Mouse (Mus musculus): ENCODE data around the gene Sdhb.

Gene Sdhb

DNA sequence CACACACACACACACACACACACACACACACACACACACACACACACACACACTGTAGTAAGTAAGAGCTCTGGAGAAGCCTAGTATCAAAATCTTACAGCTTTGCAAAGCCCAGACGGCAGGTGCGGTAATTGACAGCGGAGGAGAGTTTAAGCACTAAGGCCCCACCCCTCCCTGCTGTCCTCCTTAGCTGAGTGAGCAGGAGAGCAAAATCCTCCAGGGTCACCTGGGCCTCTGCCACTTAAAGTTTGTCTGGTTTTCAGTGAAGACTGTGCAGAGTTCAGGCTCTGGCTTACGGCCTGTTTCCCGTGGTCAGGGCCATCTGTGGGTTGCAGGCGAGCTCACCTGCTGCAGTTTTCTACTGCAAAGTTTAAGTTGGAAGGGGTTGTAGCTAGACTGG lies 12.5 kb upstream of the Sdhb start:
- no peak for DNase-seq (ENCODE audit: low spot score in 2 of 2)

DNA sequence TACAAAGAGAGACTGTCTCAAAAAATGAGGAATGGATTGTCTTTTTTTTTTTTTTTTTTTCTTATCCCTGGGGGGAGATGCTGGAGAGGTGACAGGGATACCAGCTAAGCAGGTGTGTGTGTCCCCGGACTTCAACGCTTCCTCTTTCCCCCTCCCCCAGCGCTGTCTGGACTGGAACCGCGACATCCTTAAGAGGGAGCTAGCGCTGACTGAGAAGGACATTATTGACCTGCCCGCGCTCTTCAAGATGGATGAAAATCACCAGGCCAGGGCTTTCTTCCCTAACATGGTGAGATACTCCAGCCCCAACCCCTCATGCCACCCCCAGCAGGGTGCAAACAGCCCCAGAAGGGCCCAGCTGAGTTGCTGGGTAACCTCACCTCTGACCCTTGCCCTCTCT lies 12.0 kb upstream of the Sdhb start:
- no peak for DNase-seq (ENCODE audit: low spot score in 2 of 2)

DNA sequence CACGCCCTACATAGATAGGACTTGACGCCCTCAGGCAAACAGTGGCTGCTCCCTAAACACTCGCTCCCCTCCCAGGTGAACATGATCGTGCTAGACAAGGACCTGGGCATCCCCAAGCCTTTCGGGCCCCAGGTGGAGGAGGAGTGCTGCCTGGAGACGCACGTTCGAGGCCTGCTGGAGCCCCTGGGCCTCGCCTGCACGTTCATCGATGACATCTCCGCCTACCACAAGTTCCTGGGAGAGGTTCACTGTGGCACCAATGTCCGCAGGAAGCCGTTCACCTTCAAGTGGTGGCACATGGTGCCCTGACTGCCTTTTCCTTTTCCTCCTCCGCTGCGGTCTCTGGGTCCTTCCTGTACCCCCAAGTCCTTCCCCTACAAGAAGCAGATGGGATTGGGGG lies 11.4 kb upstream of the Sdhb start:
- no peak for DNase-seq (ENCODE audit: low spot score in 2 of 2)

DNA sequence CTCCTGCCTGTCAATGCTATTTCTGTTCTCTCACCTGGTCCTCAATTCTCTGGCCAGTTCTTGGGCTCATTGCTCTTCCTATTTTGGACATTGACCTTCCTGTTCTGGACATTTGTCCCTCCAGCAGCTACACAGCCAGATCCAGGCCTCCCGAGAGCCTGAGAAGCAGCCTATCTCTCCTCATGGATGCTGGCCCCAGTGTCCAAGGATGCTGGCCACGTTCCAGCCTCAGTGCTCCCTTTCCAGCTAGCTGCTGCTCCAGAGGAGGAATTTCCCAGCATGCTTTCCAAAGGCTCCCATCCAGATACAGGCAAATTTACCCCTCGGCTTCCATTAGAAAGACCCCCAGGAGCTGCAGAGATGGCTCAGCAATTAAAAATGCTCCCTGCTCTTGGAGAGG lies 10.4 kb upstream of the Sdhb start:
- DNase-seq (ENCODE audit: low spot score in 2 of 2): no peak

DNA sequence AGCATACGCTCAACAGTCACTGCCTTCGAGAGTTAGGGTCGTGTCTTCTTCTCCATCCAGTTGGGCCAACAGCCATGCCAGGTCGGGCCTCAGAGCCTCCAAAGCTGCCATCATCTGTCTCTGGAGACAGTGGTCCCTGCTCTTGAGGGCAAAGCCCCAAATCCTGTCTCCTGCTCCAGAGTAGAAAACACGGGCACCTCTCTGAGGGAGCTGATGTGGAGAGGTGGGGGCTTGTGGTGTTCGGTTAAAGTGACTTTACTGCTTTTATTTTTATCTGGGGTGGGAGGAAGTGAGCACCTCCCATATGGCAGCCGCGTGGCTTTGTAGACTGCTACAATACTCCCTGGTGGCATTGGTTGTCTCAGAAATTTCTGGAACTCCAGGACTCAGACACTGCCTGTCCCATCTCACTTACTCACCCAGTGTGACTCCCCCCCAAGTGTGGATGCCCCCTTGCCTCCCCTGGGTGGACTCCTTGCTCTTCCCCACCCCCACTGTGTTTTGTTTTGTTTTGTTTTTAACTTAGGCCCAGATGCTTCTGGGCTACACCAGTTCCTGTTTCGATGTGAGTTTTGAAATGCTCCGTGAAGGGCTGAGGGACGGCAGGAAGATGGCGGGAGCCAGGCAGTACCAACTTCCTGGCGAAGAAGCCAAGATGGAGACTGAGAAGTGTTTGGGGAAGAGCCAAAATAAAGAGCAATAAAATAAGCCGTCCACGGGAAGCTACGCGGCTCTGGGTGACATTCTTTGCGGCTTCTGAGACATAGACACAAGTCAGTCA lies 9.0 kb upstream of the Sdhb start:
- peak in 1 of 2 experiments; percentile 34 for DNase-seq (ENCODE audit: low spot score in 2 of 2)

DNA sequence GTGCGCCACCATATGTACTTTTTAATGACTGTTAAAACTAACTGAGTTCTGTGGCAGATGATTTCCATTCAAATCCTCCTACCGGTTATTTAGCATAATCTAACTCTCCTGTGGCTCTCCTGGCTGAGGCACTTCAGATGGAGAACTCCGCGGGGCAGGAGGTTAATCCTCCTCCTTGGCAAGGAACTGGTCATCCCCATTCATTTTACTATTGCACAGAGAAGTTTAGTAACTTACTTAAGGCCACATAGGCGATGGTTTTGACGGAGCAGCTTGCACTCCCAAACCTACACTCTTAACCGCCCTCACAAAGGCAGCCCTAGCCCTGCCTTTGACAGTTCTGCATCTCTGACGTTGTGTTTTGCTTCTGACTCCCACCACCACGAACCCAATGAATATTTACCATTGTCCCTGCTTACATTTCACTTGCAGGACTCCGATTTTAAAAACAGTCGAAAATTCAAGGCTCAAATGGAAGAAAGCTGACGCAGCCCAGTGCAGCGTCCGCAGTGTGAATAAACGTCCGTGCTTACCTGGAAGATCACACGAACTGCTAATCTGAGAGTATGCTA lies 3.8 kb upstream of the Sdhb start:
- no peak for DNase-seq (ENCODE audit: low spot score in 2 of 2)

DNA sequence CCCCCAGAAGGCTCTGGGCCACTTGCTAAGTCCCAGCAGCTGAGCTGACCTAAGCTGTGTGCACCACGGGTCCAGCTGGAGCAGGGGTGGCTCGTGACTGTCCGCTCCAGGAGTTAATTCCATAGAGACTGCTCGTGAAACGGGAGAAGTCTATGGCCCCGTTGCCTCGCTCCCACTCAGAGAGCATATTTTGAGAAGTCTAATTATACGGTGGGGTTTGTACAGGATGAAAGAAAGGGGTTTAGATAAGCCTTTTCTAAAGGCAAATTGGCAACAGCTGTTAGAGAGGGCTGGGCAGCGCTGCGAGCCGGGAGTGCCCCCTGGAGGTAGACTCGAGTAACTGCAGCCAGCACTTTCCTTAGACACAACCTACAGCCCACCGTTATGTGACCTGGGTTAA lies 3.3 kb upstream of the Sdhb start:
- DNase-seq (ENCODE audit: low spot score in 2 of 2): peak; percentile 76 to 93

DNA sequence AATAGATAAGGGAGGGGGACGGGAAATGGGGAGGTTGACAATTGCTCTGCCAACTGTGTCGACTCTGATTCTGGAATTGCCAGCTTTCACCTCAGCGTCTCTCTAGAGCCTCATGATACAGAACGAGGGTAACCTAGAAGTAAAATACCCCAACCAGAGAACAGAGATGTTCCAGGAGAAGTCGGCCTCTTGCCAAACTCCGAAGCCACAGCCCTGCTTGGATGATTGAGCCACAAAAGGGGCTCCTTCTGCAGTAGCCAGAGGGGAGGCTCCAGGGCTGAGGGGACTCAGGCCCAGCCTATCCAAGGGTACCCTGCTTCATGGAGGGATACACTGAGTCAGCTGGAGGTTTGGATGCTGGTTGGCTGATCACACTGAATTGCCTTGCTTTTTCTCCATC lies 2.7 kb upstream of the Sdhb start:
- DNase-seq (ENCODE audit: low spot score in 2 of 2): peak in 1 of 2 experiments; percentile 59

DNA sequence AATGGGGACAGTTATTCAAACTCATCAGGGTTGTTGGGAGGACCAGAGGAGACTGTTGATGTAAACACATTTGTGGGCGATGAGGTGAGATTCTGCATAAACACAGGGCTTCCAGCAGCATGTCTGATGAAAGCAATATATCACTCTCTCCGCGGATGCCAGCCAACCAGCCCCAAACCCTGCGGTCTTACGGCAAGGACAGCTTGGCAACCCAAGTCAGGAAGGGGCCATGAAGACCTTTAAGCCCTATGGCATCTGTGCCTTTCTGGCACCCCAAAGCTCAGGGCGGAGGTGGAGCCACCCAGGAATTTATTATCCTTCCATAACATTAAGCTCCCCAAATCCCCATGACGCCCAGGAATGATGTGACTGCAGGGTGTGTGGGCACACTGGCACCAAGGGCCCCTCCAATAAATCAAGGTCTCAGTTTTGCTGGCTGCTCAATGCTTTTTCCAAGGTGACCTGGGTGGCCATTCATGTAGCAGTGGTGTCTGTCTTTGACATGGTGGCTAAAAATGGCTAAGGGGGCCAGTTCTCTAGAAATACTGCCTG lies 1.8 kb upstream of the Sdhb start:
- peak in 1 of 2 experiments; percentile 59 for DNase-seq (ENCODE audit: low spot score in 2 of 2)

DNA sequence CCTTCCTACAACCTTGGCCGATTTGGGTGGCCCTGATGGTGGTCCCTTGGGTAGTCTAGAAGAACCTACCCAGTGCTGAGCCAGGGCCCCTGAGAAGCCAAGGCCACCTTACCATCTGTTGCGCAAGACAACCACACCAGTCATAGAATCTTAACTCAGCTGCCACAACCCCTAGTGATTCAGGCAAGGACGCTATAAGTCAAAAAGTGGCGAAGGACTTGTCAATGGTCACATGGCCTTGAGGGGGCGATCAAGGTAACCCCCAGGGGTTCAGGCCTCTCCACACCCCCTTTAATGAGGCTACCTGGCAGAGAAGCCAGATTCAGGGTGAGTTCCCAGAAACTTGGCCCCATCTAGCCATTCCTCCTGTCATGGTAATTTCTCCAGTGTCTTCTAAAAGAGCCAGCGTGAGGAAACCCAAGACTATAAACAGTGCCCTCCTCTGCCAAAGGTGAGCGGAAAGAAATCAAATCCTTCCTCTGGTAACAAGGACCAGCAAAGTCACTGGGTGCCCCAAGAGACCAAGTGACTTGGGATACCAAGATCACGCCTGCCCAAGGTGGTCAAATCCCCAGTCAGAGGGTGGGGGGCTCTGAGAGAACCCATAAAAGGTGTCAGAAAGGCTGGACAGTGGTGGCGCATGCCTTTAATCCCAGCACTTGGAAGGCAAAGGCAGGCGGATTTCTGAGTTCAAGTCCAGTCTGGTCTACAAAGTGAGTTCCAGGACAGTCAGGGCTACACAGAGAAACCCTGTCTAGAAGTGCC lies 1.1 kb upstream of the Sdhb start:
- no peak for DNase-seq (ENCODE audit: low spot score in 2 of 2)

DNA sequence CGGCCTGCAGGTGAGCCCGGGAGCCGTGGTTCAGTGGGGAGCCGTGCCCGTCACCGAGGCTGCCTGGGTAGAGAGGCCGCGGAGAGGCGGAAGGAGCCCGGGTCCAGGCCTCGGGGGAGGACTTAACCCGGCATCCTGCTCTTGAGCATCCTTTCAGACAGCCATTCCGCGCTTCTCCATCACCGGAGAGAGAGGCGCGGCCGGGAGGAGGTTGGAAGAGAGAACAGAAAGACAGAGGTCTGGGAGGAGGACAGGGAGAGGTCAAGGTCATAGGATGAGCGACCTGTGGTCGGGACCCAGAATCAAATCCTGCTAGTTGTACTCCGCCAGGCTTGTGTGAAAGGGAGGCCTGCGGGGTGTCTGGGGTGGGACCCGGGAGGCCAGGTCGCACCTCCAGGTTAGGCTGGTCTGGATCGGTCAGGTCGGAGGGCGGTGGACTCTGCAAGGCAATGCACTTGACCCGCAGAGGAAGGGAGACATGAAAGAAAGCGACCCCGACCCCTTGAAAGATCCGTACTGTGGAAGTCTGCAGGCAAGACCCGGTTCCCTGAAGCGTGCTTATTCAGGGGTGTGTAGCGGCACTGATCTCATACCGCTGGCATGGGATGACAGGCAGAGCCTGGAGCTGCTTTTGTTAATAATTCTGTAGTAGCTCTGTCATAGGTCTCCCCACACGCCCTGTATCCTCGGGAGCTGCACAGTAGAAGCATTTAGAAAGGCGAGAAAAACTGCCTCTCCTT lies 634 bp downstream of the Sdhb start:
- DNase-seq (ENCODE audit: low spot score in 2 of 2): peak in 1 of 2 experiments; percentile 31

DNA sequence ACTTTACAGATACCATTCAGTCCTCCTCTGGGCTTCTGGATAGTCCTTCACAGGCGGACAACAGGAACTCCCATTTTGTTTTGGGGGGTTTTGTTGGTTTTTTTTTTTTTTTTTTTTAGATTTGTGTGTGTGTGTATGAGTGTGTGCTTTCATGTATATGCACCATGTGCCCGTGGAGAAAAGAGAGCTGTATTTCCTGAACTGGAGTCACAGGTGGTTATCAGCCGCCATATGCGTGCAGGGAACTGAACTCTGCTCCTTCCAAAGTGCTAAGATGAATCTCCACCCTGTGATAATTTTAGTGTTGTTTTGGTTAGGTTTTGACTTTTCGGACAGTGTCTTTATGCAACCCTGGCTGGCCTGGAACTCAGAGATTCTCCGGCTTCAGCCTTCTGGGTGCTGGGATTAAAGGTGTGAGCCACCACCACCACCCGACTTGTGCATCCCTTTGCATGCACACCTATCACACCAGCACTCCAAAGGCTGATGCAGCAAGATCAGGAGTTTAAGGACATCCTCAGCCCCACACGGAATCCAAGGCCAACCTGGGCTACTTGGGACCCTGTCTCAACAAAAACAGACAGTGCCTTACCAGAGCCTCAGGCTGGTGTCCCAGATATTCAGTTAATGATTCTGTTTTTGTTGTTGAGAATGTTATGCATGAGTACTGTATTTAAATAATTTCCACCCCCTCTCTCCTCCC lies 1.4 kb downstream of the Sdhb start:
- DNase-seq (ENCODE audit: low spot score in 2 of 2): no peak

DNA sequence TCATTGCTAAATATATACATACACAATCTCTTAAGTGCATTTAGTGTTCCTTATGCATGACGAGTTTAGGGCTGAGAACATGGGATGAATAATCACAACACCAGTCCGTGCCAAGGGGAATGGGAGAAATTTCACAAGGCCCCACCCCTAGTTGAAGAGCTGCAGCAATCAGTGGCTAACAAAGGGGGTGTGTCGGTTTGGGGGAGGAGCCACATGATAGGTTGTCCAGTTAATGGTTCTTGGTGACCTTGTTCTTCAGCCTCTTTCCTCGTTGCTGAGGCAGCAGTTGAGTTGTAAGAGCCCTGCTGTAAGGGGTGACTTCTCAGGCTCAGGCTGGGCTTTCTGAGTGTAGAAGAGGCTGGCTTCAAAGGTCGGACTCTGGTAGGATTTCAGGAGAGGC lies 1.9 kb downstream of the Sdhb start:
- peak; percentile 47 to 61 for DNase-seq (ENCODE audit: low spot score in 2 of 2)

DNA sequence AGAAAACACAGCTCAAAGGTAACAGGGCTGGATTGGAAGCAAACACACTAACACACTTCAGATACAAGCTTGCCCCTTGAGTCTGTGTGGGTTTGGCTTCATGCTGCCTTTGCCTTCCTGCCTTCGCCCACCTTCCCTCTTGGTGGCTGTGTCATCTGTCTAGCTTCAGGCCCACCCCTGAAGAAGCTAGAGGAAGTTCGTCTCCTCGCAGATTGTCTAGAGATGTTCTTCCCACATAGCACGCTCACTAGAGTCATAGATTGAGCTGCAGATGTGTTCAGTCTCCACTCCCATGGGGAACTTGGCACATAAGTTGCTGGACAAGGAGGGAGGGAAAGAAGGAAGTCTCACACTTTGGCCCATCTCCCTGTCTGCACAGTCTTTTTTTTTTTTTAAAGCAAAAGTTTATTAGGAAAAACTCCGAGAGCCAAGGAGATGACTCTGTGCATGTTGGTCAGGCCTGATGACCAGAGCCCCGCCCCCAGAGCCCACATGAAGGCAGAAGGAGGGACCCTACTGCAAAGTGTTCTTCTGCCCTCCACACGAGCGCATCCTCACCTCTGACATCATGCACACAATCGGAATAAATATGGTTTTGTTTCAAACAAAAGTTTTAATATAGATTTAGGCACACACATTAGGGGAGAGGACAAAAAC lies 3.1 kb downstream of the Sdhb start:
- DNase-seq (ENCODE audit: low spot score in 2 of 2): peak in 1 of 2 experiments; percentile 59

DNA sequence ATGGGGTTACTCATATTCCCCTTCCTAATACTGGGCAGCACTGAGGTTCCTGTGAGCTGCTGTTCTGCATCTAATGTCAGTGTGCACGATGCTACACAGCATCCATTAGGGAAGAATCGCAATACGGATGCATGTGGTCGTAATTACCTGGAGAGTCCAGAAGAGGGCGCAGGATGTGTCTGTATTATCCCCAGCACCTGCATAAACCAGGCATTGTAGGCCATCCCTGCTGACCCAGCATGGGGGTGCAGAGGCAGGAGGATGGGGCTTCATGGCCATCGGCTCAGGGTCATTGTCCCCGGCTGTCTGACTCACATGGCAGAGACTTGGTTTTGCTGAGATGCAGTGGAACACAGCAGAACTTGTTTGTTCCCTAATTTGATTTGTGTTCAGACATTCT lies 3.6 kb downstream of the Sdhb start:
- peak; percentile 68 to 82 for DNase-seq (ENCODE audit: low spot score in 2 of 2)

DNA sequence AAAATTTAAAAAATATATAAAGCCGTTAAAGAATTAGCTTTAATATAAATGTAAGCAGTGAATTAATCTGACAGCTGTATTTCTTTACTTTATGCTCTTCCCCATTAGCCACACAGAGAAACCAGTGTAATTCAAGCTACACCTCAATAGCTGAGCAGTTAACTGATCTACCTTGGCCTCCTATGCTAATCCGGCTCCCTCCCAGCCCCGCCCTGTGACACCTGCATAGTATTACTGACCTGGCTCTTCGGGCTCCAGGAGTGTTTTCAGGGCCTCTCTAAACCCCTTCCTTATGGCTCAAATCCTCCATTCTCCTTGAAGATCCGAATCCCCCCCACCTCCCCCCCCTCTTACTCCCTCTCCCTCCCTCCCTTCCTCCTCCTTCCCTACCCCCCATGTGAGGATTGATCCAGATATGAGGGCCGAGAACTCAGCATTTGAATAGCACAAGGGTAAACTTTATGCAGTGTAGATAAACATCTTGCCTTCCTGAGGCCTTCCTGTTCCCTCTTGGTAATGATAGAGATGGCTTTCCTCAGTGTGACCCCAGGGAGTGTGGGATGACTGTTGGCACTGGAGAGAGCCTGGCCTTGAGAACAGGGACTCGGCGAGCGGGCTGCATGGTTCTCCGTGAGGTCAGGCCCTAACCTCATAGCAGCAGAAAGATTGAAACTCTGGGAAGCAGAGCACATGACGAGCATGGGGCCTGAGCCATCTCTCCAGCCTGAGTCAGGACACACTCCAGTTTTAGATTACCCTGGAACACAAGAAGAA lies 6.6 kb downstream of the Sdhb start:
- DNase-seq (ENCODE audit: low spot score in 2 of 2): no peak

DNA sequence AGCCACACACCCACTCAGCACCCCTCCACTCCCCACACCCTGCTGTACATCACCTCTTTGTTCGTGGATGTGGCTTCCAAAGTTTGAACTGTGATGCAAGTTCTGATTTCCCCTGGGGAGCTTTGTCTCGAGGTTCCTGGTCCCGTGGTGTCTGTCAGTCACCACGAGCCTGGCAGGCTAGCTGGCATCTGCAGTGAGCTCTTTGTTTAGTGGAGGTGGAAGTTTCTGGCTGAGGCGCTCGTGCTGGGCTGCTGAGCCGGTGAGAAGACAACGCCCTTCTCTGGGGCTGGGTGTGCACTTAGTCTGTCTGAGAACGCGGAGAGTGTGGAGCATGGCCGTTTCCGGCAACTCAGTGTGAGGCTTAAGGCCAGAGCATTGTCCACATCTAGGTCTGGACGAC lies 10.7 kb downstream of the Sdhb start:
- DNase-seq (ENCODE audit: low spot score in 2 of 2): no peak

DNA sequence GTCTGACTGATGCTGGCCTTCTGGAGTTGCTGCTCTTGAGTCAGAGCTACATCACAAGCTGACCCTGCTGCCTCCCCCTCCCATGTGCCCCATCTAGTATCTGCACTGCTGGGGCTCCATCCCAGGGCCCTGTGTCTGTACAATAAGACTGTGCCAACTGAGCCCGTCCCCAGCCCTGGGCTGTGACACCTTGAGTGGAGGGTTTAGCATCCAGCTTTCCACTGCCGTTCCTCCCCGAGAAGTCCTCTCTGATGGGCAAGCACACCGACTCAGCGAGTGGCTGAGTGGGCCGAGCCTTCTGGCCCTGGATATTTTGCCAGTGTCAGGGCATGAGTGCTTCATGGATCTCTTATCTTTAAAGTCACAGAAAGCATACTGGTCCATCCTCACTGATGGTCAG lies 13.4 kb downstream of the Sdhb start:
- peak in 1 of 2 experiments; percentile 56 for DNase-seq (ENCODE audit: low spot score in 2 of 2)

DNA sequence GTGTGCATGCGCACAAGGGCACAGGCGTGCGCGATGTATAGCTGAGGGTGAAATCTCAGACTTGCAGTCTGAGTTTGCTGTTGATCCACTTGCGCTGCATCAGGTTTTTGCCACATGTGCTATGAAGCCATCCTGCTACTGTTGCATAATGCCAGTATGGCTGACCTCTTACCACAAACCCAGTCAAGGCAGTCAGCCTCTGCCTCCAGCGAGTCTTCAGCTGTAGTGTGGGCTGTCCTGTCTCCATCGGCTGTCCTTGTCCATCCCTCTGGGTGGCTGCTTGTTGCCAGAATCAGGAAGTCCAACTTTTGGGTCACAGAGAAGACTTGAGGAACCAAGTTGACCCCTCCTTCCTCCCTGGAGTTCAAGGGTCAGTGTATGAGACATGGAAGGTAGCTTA lies 14.4 kb downstream of the Sdhb start:
- no peak for DNase-seq (ENCODE audit: low spot score in 2 of 2)

DNA sequence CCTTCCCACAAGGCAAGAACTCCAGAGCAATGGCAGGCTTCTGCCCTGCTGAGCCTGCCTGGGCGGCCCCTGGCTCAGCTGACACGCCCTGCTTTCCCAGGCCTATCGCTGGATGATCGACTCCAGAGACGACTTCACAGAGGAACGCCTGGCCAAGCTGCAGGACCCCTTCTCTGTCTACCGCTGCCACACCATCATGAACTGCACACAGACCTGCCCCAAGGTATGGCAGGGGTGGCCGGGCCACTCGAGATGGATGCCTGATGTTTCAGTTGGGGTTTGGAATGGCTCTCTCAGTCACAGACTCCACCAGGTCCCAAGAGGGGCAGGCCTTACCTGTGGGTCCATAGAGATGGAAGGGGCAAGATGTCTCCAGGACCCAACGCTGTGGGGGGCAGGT lies 16.3 kb downstream of the Sdhb start:
- peak in 1 of 2 experiments; percentile 59 for DNase-seq (ENCODE audit: low spot score in 2 of 2)

All from spleen, postnatal 4 days (tissue).